Mouse (Mus musculus) liver, adult 2 months (tissue): Measurements from ENCODE around the gene Gm29427.

Experiments used
- CTCF ChIP-seq: fragments of 200-500 bp; IDR thresholded peaks from 2 replicates; pipeline ENCODE4 v1.5.1; 2011; ENCODE audit warnings: low read depth, low read length, control low read depth
- POLR2A ChIP-seq: fragments of 200-500 bp; IDR thresholded peaks from 2 replicates; pipeline ENCODE4 v1.6.1; 2011; ENCODE audit warnings: low read length, control low read depth; ENCODE audit not compliant: insufficient read depth; ENCODE audit errors: extremely low read depth

- TF ChIP-seq POLR2A (no peak), CTCF (no peak)
Observed at GRCm38 (mm10) chr1:130739636-130740035, 24.0 kb upstream of the Gm29427 start.
